Mouse (Mus musculus) liver, embryonic 14.5 days (tissue): ENCODE data around the gene Slamf8.

Experiments used
- CTCF ChIP-seq: IDR thresholded peaks from 2 replicates; pipeline ENCODE4 v1.5.1; 2016; ENCODE audit warnings: antibody characterized with exemption, low read depth, control low read depth
- EP300 ChIP-seq: IDR thresholded peaks from 2 replicates; pipeline ENCODE4 v1.6.1; 2016; ENCODE audit warnings: antibody characterized with exemption, low read depth

- TF ChIP-seq CTCF (peak; percentile 90), EP300 (0 out of 2 replicates have a peak, but pooled peaks have one; percentile 17)
Measured at GRCm38 (mm10) chr1:172632451-172633326, 42.3 kb upstream of the Slamf8 start, which contains the start of gene Dusp23.
